Mouse (Mus musculus): ENCODE data around the gene Slc25a27. TPM values are rescaled to one million over a fixed set of nuclear protein-coding genes. Genes with fewer than 3 reads are reported as not detected.

Gene Slc25a27
- polyA plus RNA-seq (2016; fragmentation: Nextera tagmentation; extraction: Ambion mirVana), result 84.4 and 99.3 TPM in 2 replicates

- peak within 1 kb of the TSS; percentile 59; the same call in 1 of the 2 replicates for H3K27ac ChIP-seq
- H3K36me3 ChIP-seq (replicated peaks), result peaks cover 15% of the 10 kb centered on the region
- no peaks in the 10 kb centered on the region for H3K9me3 ChIP-seq
- H3K9ac ChIP-seq, result peak within 1 kb of the TSS; percentile 90
- H3K4me1 ChIP-seq, result peaks cover 29% of the 10 kb centered on the region
- peak; percentile 96 for ATAC-seq (ENCODE audit: low FRiP score)
- under 1% methylated on average over 40 of the region's 41 CpGs for WGBS
- no peaks in the 10 kb centered on the region for H3K27me3 ChIP-seq
- peak within 1 kb of the TSS; percentile 88 for H3K4me3 ChIP-seq (replicated peaks)
- H3K4me2 ChIP-seq, result peak within 1 kb of the TSS; percentile 59
Observed at GRCm38 (mm10) chr17:43666576-43667289, at the start of gene Slc25a27. Gene Slc25a27, minus strand, starts transcription at chr17:43667214.

- ATAC-seq (ENCODE audit: low FRiP score), result no peak
- WGBS, result 76% methylated on average over 7 of the region's 7 CpGs
- H3K9me3 ChIP-seq, result no peaks in the 10 kb centered on the region
Observed at GRCm38 (mm10) chr17:43716601-43717000, 49.6 kb upstream of the Slc25a27 start.

GRCm38 (mm10) chr17:43714191-43714590 lies 47.2 kb upstream of the Slc25a27 start:
- H3K4me2 ChIP-seq, result no peak overlapping the region
- H3K36me3 ChIP-seq (replicated peaks), result no peaks in the 10 kb centered on the region
- H3K9me3 ChIP-seq, result no peaks in the 10 kb centered on the region
- H3K9ac ChIP-seq, result no peak overlapping the region
- no peaks in the 10 kb centered on the region for H3K4me1 ChIP-seq
- H3K4me3 ChIP-seq (replicated peaks), result no peak overlapping the region
- no peak for ATAC-seq (ENCODE audit: low FRiP score)
- H3K27ac ChIP-seq, result no peak overlapping the region
- no peaks in the 10 kb centered on the region for H3K27me3 ChIP-seq
- 81% methylated on average over 3 of the region's 3 CpGs for WGBS

More at GRCm38 (mm10) chr17:43716601-43717000, 49.6 kb upstream of the Slc25a27 start:
- Histone ChIP-seq H3K36me3 (replicated peaks) (no peaks in the 10 kb centered on the region), H3K9ac (no peak overlapping the region), H3K4me2 (no peak overlapping the region), H3K27ac (no peak overlapping the region), H3K4me3 (replicated peaks) (no peak overlapping the region), H3K27me3 (no peaks in the 10 kb centered on the region), H3K4me1 (no peaks in the 10 kb centered on the region)

GRCm38 (mm10) chr17:43711557-43712352 lies 44.7 kb upstream of the Slc25a27 start:
- no peak overlapping the region for H3K9ac ChIP-seq
- no peaks in the 10 kb centered on the region for H3K4me1 ChIP-seq
- ATAC-seq (ENCODE audit: low FRiP score), result no peak
- H3K9me3 ChIP-seq, result no peaks in the 10 kb centered on the region
- no peak overlapping the region for H3K4me3 ChIP-seq (replicated peaks)
- WGBS, result 90% methylated on average over 7 of the region's 7 CpGs
- H3K4me2 ChIP-seq, result no peak overlapping the region
- H3K36me3 ChIP-seq (replicated peaks), result no peaks in the 10 kb centered on the region
- no peak overlapping the region for H3K27ac ChIP-seq
- H3K27me3 ChIP-seq, result no peaks in the 10 kb centered on the region

- H3K27me3 ChIP-seq, result no peaks in the 10 kb centered on the region
- no peaks in the 10 kb centered on the region for H3K4me1 ChIP-seq
- 86% methylated on average over 3 of the region's 3 CpGs for WGBS
- H3K36me3 ChIP-seq (replicated peaks), result no peaks in the 10 kb centered on the region
- no peak for ATAC-seq (ENCODE audit: low FRiP score)
- no peaks in the 10 kb centered on the region for H3K9me3 ChIP-seq
- no peak overlapping the region for H3K27ac ChIP-seq
- H3K4me2 ChIP-seq, result no peak overlapping the region
- no peak overlapping the region for H3K9ac ChIP-seq
- H3K4me3 ChIP-seq (replicated peaks), result no peak overlapping the region
Observed at GRCm38 (mm10) chr17:43707254-43707653, 40.2 kb upstream of the Slc25a27 start.

GRCm38 (mm10) chr17:43706749-43707148 lies 39.7 kb upstream of the Slc25a27 start:
- Histone ChIP-seq H3K4me3 (replicated peaks) (no peak overlapping the region), H3K36me3 (replicated peaks) (no peaks in the 10 kb centered on the region), H3K9ac (no peak overlapping the region), H3K9me3 (no peaks in the 10 kb centered on the region), H3K4me1 (no peaks in the 10 kb centered on the region), H3K27ac (no peak overlapping the region), H3K4me2 (no peak overlapping the region), H3K27me3 (no peaks in the 10 kb centered on the region)
- WGBS, result 94% methylated on average over 3 of the region's 3 CpGs
- ATAC-seq (ENCODE audit: low FRiP score), result no peak

- no peak overlapping the region for H3K9ac ChIP-seq
- H3K27me3 ChIP-seq, result no peaks in the 10 kb centered on the region
- ATAC-seq (ENCODE audit: low FRiP score), result no peak
- H3K27ac ChIP-seq, result no peak overlapping the region
- H3K4me2 ChIP-seq, result no peak overlapping the region
- no peaks in the 10 kb centered on the region for H3K36me3 ChIP-seq (replicated peaks)
- WGBS, result 93% methylated on average over 12 of the region's 12 CpGs
- no peak overlapping the region for H3K4me3 ChIP-seq (replicated peaks)
- H3K4me1 ChIP-seq, result no peaks in the 10 kb centered on the region
- no peaks in the 10 kb centered on the region for H3K9me3 ChIP-seq
Observed at GRCm38 (mm10) chr17:43704216-43704930, 37.4 kb upstream of the Slc25a27 start.

- H3K4me1 ChIP-seq, result 0 out of 2 replicates have a peak, but pooled peaks cover 3% of the 10 kb centered on the region
- H3K4me2 ChIP-seq, result no peak overlapping the region
- H3K9ac ChIP-seq, result no peak overlapping the region
- no peak overlapping the region for H3K27ac ChIP-seq
- H3K4me3 ChIP-seq (replicated peaks), result no peak overlapping the region
- ATAC-seq (ENCODE audit: low FRiP score), result no peak
- 71% methylated on average over 6 of the region's 6 CpGs for WGBS
- H3K27me3 ChIP-seq, result no peaks in the 10 kb centered on the region
- no peaks in the 10 kb centered on the region for H3K36me3 ChIP-seq (replicated peaks)
- H3K9me3 ChIP-seq, result no peaks in the 10 kb centered on the region
Observed at GRCm38 (mm10) chr17:43701060-43701459, 34.0 kb upstream of the Slc25a27 start.

- Histone ChIP-seq H3K27me3 (no peaks in the 10 kb centered on the region), H3K9ac (no peak overlapping the region), H3K4me2 (no peak overlapping the region), H3K36me3 (replicated peaks) (peaks cover 5% of the 10 kb centered on the region), H3K4me1 (0 out of 2 replicates have a peak, but pooled peaks cover 3% of the 10 kb centered on the region), H3K4me3 (replicated peaks) (no peak overlapping the region), H3K27ac (no peak overlapping the region), H3K9me3 (no peaks in the 10 kb centered on the region)
- peak; percentile 65; the same call in 1 of the 2 replicates for ATAC-seq (ENCODE audit: low FRiP score)
- 44% methylated on average over 14 of the region's 14 CpGs for whole genome bisulfite sequencing
Observed at GRCm38 (mm10) chr17:43698997-43699649, 32.1 kb upstream of the Slc25a27 start.

GRCm38 (mm10) chr17:43689591-43689990 lies 22.6 kb upstream of the Slc25a27 start:
- no peak for ATAC-seq (ENCODE audit: low FRiP score)
- Histone ChIP-seq H3K36me3 (replicated peaks) (peaks cover 25% of the 10 kb centered on the region), H3K27me3 (no peaks in the 10 kb centered on the region), H3K4me3 (replicated peaks) (no peak overlapping the region), H3K27ac (no peak overlapping the region), H3K9me3 (no peaks in the 10 kb centered on the region), H3K9ac (no peak overlapping the region), H3K4me1 (no peaks in the 10 kb centered on the region), H3K4me2 (no peak overlapping the region)
- WGBS, result 90% methylated on average over 9 of the region's 9 CpGs

- Histone ChIP-seq H3K9ac (no peak overlapping the region), H3K4me2 (no peak overlapping the region), H3K4me1 (no peaks in the 10 kb centered on the region), H3K27ac (no peak overlapping the region), H3K36me3 (replicated peaks) (peaks cover 27% of the 10 kb centered on the region), H3K4me3 (replicated peaks) (no peak overlapping the region), H3K9me3 (no peaks in the 10 kb centered on the region), H3K27me3 (no peaks in the 10 kb centered on the region)
- whole genome bisulfite sequencing, result 95% methylated on average over 5 of the region's 5 CpGs
- no peak for ATAC-seq (ENCODE audit: low FRiP score)
Observed at GRCm38 (mm10) chr17:43684638-43685037, 17.6 kb upstream of the Slc25a27 start.

- no peak overlapping the region for H3K4me2 ChIP-seq
- no peak overlapping the region for H3K4me3 ChIP-seq (replicated peaks)
- H3K9ac ChIP-seq, result no peak overlapping the region
- H3K27me3 ChIP-seq, result no peaks in the 10 kb centered on the region
- peaks cover 27% of the 10 kb centered on the region for H3K36me3 ChIP-seq (replicated peaks)
- 98% methylated on average over 6 of the region's 7 CpGs for WGBS
- ATAC-seq (ENCODE audit: low FRiP score), result no peak
- H3K9me3 ChIP-seq, result no peaks in the 10 kb centered on the region
- H3K4me1 ChIP-seq, result no peaks in the 10 kb centered on the region
- H3K27ac ChIP-seq, result no peak overlapping the region
Observed at GRCm38 (mm10) chr17:43684086-43684485, 17.1 kb upstream of the Slc25a27 start.
